Comparison of ENCODE assay signal across 25 mouse cellular contexts in genomic region chr1:191407246-191407645, GRCm38 (mm10).
"Had no signal": no experiment of that assay in that cellular context is flagged by ENCODE, and none has a peak within 500 bp of the region (broad histone marks: within the 10 kb centered on the region; RNA-seq: fewer than 3 reads in every experiment).

No protein-coding gene starts in this region.

- H3K9ac ChIP-seq: forebrain, postnatal 0 days; heart, embryonic 15.5 days; hindbrain, embryonic 12.5 days; hindbrain, embryonic 15.5 days; kidney, embryonic 15.5 days; limb, embryonic 13.5 days; limb, embryonic 15.5 days; liver, embryonic 12.5 days; liver, embryonic 14.5 days had no signal

- DNase-seq: forebrain, postnatal 0 days; gastrocnemius, postnatal 14 days; gastrocnemius, postnatal 36 days; heart, adult 2 months; heart, postnatal 14 days; kidney, adult 11 months; kidney, adult 2 months; kidney, adult 9 months; kidney, postnatal 14 days; kidney, postnatal 36 days; layer of hippocampus, adult 9-11 months; layer of hippocampus, postnatal 36 days; left cerebral cortex, postnatal 4 days; lung, adult 18-20 months had no signal

- H3K9me3 ChIP-seq: heart, embryonic 15.5 days; hindbrain, embryonic 12.5 days; hindbrain, embryonic 15.5 days; kidney, embryonic 15.5 days; limb, embryonic 13.5 days; limb, embryonic 15.5 days; liver, embryonic 12.5 days had no signal

- H3K4me1 ChIP-seq: hindbrain, embryonic 12.5 days; hindbrain, embryonic 15.5 days; kidney, embryonic 15.5 days; limb, embryonic 13.5 days; limb, embryonic 15.5 days had no signal

- ATAC-seq: forebrain, postnatal 0 days; hindbrain, postnatal 0 days; liver, embryonic 12.5 days had no signal

- H3K4me2 ChIP-seq: heart, embryonic 11.5 days; heart, embryonic 15.5 days; hindbrain, embryonic 12.5 days; hindbrain, embryonic 15.5 days; kidney, embryonic 15.5 days; limb, embryonic 13.5 days; limb, embryonic 15.5 days; liver, embryonic 12.5 days had no signal

- H3K27ac ChIP-seq: heart, adult 2 months; heart, embryonic 15.5 days; hindbrain, embryonic 12.5 days; hindbrain, embryonic 15.5 days; hindbrain, postnatal 0 days; kidney, embryonic 15.5 days; kidney, postnatal 0 days; limb, embryonic 13.5 days; limb, embryonic 15.5 days; liver, embryonic 12.5 days; liver, embryonic 14.5 days had no signal

- H3K27me3 ChIP-seq: heart, embryonic 15.5 days; hindbrain, embryonic 12.5 days; hindbrain, embryonic 15.5 days; limb, embryonic 15.5 days had no signal

- H3K36me3 ChIP-seq: heart, embryonic 15.5 days; hindbrain, embryonic 12.5 days; hindbrain, embryonic 15.5 days; kidney, embryonic 15.5 days; limb, embryonic 13.5 days; limb, embryonic 15.5 days; liver, embryonic 12.5 days had no signal

- H3K4me3 ChIP-seq: heart, adult 2 months; heart, embryonic 15.5 days; hindbrain, embryonic 12.5 days; hindbrain, embryonic 15.5 days; kidney, embryonic 15.5 days; limb, embryonic 13.5 days; limb, embryonic 15.5 days; liver, embryonic 12.5 days had no signal
